Mouse (Mus musculus) heart, adult 2 months (tissue): ENCODE results near the gene Aacs. TPM values are rescaled to one million over a fixed set of nuclear protein-coding genes. Genes with fewer than 3 reads are reported as not detected.
A peak's percentile ranks its signal among the peaks of the same experiment; 100 is the strongest.

ENCODE experiments used
- DNase-seq, 2 experiments: peaks; one replicate each; pipeline ENCODE4 v3.0.0; 2021
- H3K27ac ChIP-seq: fragments of 200-600 bp; 2 replicates; pipeline ENCODE4 v1.8.1; 2022
- H3K27me3 ChIP-seq: fragments of 200-500 bp; 2 replicates; pipeline ENCODE4 v1.6.1; 2012; ENCODE audit warnings: mild to moderate bottlenecking, low read length, inconsistent platforms, mixed read lengths; ENCODE audit not compliant: control insufficient read depth, insufficient read depth
- H3K36me3 ChIP-seq: fragments of 200-500 bp; 2 replicates; pipeline ENCODE4 v1.6.1; 2012; ENCODE audit warnings: low read length, inconsistent platforms; ENCODE audit not compliant: control insufficient read depth, insufficient read depth
- H3K4me1 ChIP-seq: fragments of 200-500 bp; 2 replicates; pipeline ENCODE4 v1.6.1; 2011; ENCODE audit warnings: low read length; ENCODE audit not compliant: control insufficient read depth, insufficient read depth
- H3K4me3 ChIP-seq: fragments of 200-600 bp; 2 replicates; pipeline ENCODE4 v1.8.1; 2022
- H3K79me2 ChIP-seq: fragments of 200-500 bp; replicated peaks from 2 replicates; pipeline ENCODE4 v1.6.1; 2012; ENCODE audit warnings: mild to moderate bottlenecking, inconsistent platforms, low read length, moderate library complexity, mixed read lengths; ENCODE audit not compliant: control insufficient read depth, insufficient read depth
- H3K9ac ChIP-seq: fragments of 200-500 bp; 2 replicates; pipeline ENCODE4 v1.6.1; 2012; ENCODE audit warnings: low read depth, mild to moderate bottlenecking, control low read depth, inconsistent platforms, low read length, mixed read lengths
- CTCF ChIP-seq: fragments of 200-600 bp; IDR thresholded peaks from 2 replicates; pipeline ENCODE4 v1.8.1; 2022; ENCODE audit warnings: antibody characterized with exemption, mild to moderate bottlenecking, moderate library complexity
- EP300 ChIP-seq: fragments of 200-500 bp; IDR thresholded peaks from 2 replicates; pipeline ENCODE4 v1.6.1; 2011; ENCODE audit warnings: low read depth, low read length, control low read depth; ENCODE audit not compliant: insufficient read depth
- POLR2A ChIP-seq: fragments of 200-500 bp; IDR thresholded peaks from 2 replicates; pipeline ENCODE4 v1.6.1; 2011; ENCODE audit warnings: mild to moderate bottlenecking, low read depth, low read length, control low read depth; ENCODE audit not compliant: insufficient read depth
- WGBS: fragments of 180-500 bp; shearing (Covaris S2); methylation state at CpG from one replicate; pipeline ENCODE4 v1.1.7; 2018; 5-methylcytosine and 5-hydroxymethylcytosine counted together
- intact Hi-C: fragments of 180-260 bp; cut with DNase I; formaldehyde crosslinking; loops from one replicate; pipeline ENCODE4 v1.15.1; 2025
- polyA plus RNA-seq: library from polyadenylated mRNA; depleted of rRNA; stranded (reverse); fragments of >200 nt; gene quantifications from 2 replicates; pipeline ENCODE4 v1.2.3, GENCODE M21; 2012
- total RNA-seq, 2 experiments: library from RNA; stranded (reverse); gene quantifications; 2 replicates each; pipeline ENCODE4 v1.2.3; 2021

Gene Aacs
- total and polyA plus RNA-seq, 3 experiments: 3.3 to 17.7 (median 3.9) TPM

DNA sequence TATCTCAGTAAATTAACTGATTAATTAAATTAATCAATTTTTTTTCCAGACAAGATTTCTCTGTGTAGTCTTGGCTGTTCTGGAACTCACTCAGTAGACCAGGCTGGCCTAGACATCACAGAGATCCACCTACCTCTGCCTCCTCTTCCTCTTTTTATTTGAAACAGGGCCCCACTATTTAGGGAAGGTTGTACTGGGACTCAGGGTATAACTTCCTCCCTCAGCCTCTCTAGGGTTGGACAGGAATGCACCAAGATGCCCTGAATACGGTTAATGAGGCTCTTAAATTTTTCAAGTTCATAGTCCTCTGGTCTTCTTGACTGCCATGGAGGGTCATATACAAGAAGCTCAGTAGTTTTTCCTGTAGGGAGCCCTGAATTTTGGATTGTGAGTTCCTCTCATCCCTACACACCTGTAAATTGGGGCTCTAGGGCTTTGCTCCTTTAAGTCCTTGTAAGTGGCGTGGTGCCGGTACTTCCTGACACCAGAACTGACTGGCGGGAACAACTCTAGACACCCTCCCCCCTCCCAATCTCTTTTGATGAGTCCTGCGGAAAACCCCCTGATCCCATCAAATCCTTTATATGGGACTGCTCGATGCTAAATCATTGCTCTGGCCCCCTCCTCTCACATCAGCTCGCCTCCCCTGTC, 34.9 kb upstream of the Aacs start:
- intact Hi-C loops: no loop called here
- no peaks in the 10 kb centered on the region for H3K4me1 ChIP-seq
- TF ChIP-seq POLR2A: no peak
- no peak for TF ChIP-seq CTCF
- no peak for TF ChIP-seq EP300
- H3K9ac ChIP-seq: peak overlapping the region; percentile 68
- H3K36me3 ChIP-seq: no peaks in the 10 kb centered on the region
- H3K79me2 ChIP-seq: no peaks in the 10 kb centered on the region
- 8% methylated on average over 7 of the region's 7 CpGs for WGBS
- no peak for DNase-seq
- H3K27me3 ChIP-seq: no peaks in the 10 kb centered on the region
- peak overlapping the region; percentile 89 for H3K27ac ChIP-seq
- H3K4me3 ChIP-seq: peak overlapping the region; percentile 80

DNA sequence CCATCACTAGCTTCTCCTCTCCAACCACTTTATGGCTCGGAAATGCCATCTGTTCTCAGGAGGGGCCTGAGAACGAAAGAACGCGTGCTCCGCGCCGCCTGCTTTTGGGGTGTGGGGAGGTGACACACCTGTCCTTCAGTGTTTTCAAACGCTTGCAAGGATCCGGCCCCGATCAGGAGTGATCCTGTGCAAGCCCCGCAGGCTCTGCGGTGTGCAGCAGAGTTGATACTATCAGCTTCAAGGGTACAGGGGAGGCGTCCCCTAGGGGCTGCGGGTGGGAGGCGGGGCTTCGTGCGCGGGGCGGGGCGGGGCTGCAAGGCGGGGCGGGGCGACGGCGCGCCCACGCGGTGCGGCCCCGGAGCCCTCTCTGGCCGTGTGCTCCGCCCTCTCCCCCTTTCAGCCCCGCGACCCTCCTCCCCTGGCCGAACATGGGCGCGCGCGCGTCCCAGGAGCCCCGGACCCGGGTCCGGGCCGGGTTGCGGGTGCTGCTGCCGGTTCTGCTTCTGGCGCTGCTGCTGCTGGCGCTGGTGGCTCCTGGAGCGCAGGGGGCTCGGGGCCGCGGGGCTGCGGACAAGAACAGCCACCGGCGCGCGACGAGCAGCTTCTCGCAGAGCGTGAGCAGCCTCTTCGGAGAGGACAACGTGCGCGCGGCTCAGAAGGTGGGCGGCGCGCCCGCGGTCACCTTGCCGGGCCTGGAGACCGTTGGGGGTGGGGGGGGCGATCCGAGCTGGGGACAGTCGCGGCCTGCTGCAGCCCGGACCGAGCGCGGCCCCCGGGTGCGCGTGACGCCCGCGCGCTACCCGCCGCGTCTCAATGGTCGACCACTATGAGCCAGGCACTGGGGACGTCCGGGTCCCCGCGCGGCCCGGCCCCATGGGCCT, 34.1 kb upstream of the Aacs start, which contains the start of gene Bri3bp:
Bri3bp (plus strand) TSS at position 335 of the 881 bp plus-strand sequence.
- peak within 1 kb of the TSS; percentile 89 for H3K27ac ChIP-seq
- H3K4me1 ChIP-seq: no peaks in the 10 kb centered on the region
- peak; percentile 70 to 75 for DNase-seq
- intact Hi-C loops: no loop called here
- peak within 1 kb of the TSS; percentile 94 for H3K9ac ChIP-seq
- no peaks in the 10 kb centered on the region for H3K36me3 ChIP-seq
- 1% methylated on average over 93 of the region's 97 CpGs for WGBS
- no peaks in the 10 kb centered on the region for H3K79me2 ChIP-seq
- no peak for TF ChIP-seq EP300
- no peak for TF ChIP-seq CTCF
- TF ChIP-seq POLR2A: peak; percentile 71
- no peaks in the 10 kb centered on the region for H3K27me3 ChIP-seq
- peak within 1 kb of the TSS; percentile 80 for H3K4me3 ChIP-seq

DNA sequence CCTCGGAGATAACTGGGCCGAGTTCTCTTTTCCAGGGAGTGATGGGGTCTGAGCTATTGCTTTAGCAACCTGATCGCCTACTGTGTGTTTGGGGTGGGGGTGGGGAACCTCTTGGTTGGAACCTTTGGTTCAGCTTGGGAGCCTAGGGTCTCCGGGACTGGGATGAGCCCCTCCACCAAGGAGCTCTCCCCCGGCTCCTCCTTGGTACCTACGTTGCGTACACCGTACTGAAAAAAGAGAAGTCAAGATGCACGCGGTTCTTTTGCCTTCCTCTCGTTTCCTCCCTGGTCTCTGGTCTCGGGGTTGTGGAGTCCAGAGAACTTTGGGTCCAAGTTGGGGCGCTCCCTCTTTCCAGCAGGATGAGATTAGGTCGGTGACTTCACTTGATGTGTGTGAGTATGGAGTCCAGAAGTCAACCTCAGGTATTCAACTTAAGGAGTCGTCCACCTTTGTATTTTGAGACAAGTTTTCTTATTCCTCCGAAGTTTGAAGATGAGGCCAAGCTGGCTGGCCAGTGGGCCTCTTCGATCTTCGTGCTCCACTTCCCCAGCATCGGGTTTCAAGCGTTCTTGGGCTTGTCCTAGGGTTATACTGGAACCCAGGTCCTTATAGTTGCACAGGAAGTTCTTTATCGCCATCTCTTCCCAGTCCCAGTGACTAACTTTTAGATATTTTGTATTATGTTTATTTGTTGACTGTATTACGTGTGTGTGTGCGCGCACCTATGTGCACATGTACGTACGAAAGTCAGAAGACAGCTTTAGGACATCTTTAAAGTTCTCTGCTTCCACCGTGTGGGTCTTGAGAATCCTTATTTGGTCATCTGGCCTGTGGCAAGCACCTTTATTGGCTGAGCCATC, 33.2 kb upstream of the Aacs start:
- peak overlapping the region; percentile 80 for H3K4me3 ChIP-seq
- H3K27ac ChIP-seq: peak overlapping the region; percentile 89
- no peaks in the 10 kb centered on the region; the same call in 1 of the 2 replicates for H3K4me1 ChIP-seq
- no peaks in the 10 kb centered on the region for H3K27me3 ChIP-seq
- TF ChIP-seq POLR2A: no peak
- TF ChIP-seq EP300: no peak
- no peak for TF ChIP-seq CTCF
- intact Hi-C loops: no loop called here
- no peaks in the 10 kb centered on the region for H3K79me2 ChIP-seq
- H3K36me3 ChIP-seq: no peaks in the 10 kb centered on the region
- H3K9ac ChIP-seq: peak overlapping the region; percentile 94
- WGBS: 30% methylated on average over 27 of the region's 27 CpGs
- DNase-seq: no peak

DNA sequence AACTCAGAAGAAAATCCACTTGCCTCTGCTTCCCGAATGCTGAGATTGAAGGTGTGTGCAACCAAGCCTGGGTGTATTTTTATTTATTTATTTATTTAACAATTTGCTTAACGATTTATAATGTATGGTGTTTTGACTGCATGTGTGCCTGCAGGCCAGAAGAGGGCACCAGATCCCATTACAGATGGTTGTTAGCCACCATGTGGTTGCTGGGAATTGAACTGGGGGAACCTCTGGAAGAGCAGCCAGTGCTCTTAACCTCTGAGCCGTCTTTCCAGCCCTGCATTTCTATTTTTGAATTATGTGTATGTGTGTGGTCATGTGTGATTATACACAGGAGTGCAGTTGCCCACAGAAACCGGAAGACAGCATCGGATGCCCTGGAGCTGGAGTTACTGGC, 32.3 kb upstream of the Aacs start:
- Histone ChIP-seq H3K79me2 (no peaks in the 10 kb centered on the region), H3K36me3 (no peaks in the 10 kb centered on the region), H3K4me3 (no peak overlapping the region), H3K9ac (no peak overlapping the region), H3K27ac (no peak overlapping the region), H3K27me3 (no peaks in the 10 kb centered on the region), H3K4me1 (no peaks in the 10 kb centered on the region; the same call in 1 of the 2 replicates)
- TF ChIP-seq CTCF (peak; percentile 54), POLR2A (no peak), EP300 (no peak)
- WGBS: 81% methylated on average over 5 of the region's 5 CpGs
- no peak for DNase-seq
- intact Hi-C loops: no loop called here

DNA sequence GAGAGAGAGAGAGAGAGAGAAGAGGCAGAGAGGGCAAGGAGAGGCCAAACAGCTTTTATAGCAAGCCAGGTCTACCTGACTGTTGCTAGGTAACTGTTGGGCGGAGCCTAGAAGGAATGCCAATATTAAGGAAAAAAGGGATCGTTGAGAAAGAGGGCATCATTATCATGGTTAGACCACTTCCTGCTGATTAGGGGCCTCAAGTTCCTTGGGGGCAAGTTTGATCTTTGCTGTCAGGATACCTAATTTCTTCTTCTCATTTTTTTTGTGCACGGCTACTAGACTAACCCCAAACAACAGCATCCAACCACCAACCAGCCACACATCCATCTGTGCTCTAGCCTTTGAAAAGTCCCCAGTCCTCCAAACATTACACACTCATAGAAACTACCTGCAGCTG, 31.7 kb upstream of the Aacs start:
- Histone ChIP-seq H3K4me1 (no peaks in the 10 kb centered on the region; the same call in 1 of the 2 replicates), H3K4me3 (no peak overlapping the region), H3K27ac (no peak overlapping the region), H3K36me3 (no peaks in the 10 kb centered on the region), H3K79me2 (no peaks in the 10 kb centered on the region), H3K9ac (no peak overlapping the region), H3K27me3 (no peaks in the 10 kb centered on the region)
- DNase-seq: no peak
- WGBS: 80% methylated on average over 3 of the region's 3 CpGs
- TF ChIP-seq EP300 (no peak), CTCF (no peak), POLR2A (no peak)
- intact Hi-C loops: no loop called here
